Mouse (Mus musculus) hindbrain, embryonic 14.5 days (tissue): Measurements from ENCODE around the gene Zfp966. TPM values are rescaled to one million over a fixed set of nuclear protein-coding genes. Genes with fewer than 3 reads are reported as not detected.
"Not testable (repeated sequence)": the region's sequence is repeated elsewhere in the genome, so short reads cannot be mapped to it uniquely, and the experiment has no call there.

Experiments used
- ATAC-seq: fragments of 200-750 bp; cut with Nextera tagmentation; 2 replicates; pipeline ENCODE4 v1.8.0; 2017; ENCODE audit warnings: moderate number of reproducible peaks, mild to moderate bottlenecking, moderate TSS enrichment, moderate library complexity; ENCODE audit not compliant: low FRiP score
- DNase-seq: peaks from one replicate; pipeline ENCODE4 v3.0.0-alpha.2; 2015; ENCODE audit warnings: low spot score
- H3K27ac ChIP-seq: fragments of 300-500 bp; sonication (generic); 2 replicates; pipeline ENCODE4 v1.5.1; 2014; ENCODE audit warnings: mild to moderate bottlenecking, moderate library complexity
- H3K27me3 ChIP-seq: fragments of 300-500 bp; sonication (generic); 2 replicates; pipeline ENCODE4 v1.6.1; 2014; ENCODE audit warnings: mild to moderate bottlenecking, low read length, mixed read lengths; ENCODE audit not compliant: control insufficient read depth, insufficient read depth
- H3K36me3 ChIP-seq: fragments of 300-500 bp; sonication (generic); replicated peaks from 2 replicates; pipeline ENCODE4 v1.6.1; 2014; ENCODE audit not compliant: control insufficient read depth, insufficient read depth
- H3K4me1 ChIP-seq: fragments of 300-500 bp; sonication (generic); replicated peaks from 2 replicates; pipeline ENCODE4 v1.6.1; 2014; ENCODE audit warnings: antibody characterized with exemption, low read length, mixed read lengths; ENCODE audit not compliant: control insufficient read depth, insufficient read depth
- H3K4me2 ChIP-seq: fragments of 300-500 bp; sonication (generic); replicated peaks from 2 replicates; pipeline ENCODE4 v1.6.1; 2014; ENCODE audit warnings: mild to moderate bottlenecking, moderate library complexity
- H3K4me3 ChIP-seq: fragments of 300-500 bp; sonication (generic); replicated peaks from 2 replicates; pipeline ENCODE4 v1.5.1; 2014; ENCODE audit warnings: mild to moderate bottlenecking, low read length
- H3K9ac ChIP-seq: fragments of 300-500 bp; sonication (generic); 2 replicates; pipeline ENCODE4 v1.6.1; 2014
- H3K9me3 ChIP-seq: fragments of 300-500 bp; sonication (generic); 2 replicates; pipeline ENCODE4 v1.6.1; 2016; ENCODE audit warnings: low read length; ENCODE audit not compliant: control insufficient read depth
- WGBS: fragments of 180-500 bp; shearing (Covaris S2); extraction: QIAGEN DNeasy Blood & Tissue Kit; methylation state at CpG from one replicate; pipeline ENCODE4 v1.1.7; 2014; 5-methylcytosine and 5-hydroxymethylcytosine counted together
- polyA plus RNA-seq: library from polyadenylated mRNA; unstranded; fragments of >200 nt; fragmentation: Nextera tagmentation; extraction: Ambion mirVana; gene quantifications from 2 replicates; pipeline ENCODE4 v1.2.1, GENCODE M21; 2014

The Zfp966 gene
- 2.3 and 3.2 TPM in 2 replicates for polyA plus RNA-seq

DNA sequence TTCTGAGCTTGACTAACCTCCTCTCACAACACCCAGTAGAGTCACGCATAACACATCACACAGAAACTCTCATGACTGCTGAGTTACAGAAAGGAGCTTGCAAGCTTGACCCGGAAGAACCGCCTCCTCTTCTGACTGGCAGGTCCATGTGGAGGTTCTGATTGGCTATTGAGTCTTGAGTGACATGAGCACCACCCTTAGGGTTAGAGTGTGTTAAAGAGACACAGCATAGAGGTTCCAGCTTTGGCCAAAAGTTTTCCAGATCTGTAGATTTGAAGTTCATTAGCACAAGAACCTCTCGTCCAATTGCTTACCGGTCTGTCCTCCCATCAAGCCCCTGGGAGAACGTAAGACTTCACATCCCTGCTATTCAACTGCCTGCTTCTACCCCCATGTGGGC is at the start of gene Zfp966:
Gene Zfp966, minus strand, starts transcription at position 101 of the 400 bp plus-strand sequence.
- not testable (repeated sequence) for H3K4me2 ChIP-seq, H3K9ac ChIP-seq, DNase-seq, H3K27me3 ChIP-seq, H3K9me3 ChIP-seq, H3K4me3 ChIP-seq, ATAC-seq, H3K36me3 ChIP-seq, H3K4me1 ChIP-seq, H3K27ac ChIP-seq
- no CpG with 5 or more reads among the region's 6 CpGs for WGBS

DNA sequence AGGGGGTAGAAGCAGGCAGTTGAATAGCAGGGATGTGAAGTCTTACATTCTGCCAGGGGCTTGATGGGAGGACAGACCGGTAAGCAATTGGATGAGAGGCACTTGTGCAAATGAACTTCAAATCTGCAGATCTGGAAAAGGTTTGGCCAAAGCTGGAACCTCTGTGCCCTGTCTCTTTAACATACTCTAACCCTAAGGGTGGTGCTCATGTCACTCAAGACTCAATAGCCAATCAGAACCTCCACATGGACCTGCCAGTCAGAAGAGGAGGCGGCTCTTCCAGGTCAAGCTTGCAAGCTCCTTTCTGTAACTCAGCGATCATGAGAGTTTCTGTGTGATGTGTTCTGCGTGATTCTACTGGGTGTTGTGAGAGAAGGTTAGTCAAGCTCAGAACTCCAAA is 34.1 kb upstream of the Zfp966 start, which contains the start of gene Gm2026:
Gene Gm2026, plus strand, starts transcription at position 301 of the 400 bp plus-strand sequence.
- not testable (repeated sequence) for H3K4me1 ChIP-seq, DNase-seq, H3K4me3 ChIP-seq, H3K27me3 ChIP-seq, ATAC-seq, H3K4me2 ChIP-seq, H3K9ac ChIP-seq, H3K27ac ChIP-seq, H3K9me3 ChIP-seq, H3K36me3 ChIP-seq
- WGBS = no CpG with 5 or more reads among the region's 4 CpGs

DNA sequence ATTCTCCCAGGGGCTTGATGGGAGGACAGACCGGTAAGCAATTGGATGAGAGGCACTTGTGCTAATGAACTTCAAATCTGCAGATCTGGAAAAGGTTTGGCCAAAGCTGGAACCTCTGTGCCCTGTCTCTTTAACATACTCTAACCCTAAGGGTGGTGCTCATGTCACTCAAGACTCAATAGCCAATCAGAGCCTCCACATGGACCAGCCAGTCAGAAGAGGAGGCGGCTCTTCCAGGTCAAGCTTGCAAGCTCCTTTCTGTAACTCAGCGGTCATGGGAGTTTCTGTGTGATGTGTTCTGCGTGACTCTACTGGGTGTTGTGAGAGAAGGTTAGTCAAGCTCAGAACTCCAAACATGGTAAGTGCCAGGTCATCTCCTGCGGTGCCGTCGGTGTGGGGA is 61.9 kb downstream of the Zfp966 start, which contains the start of gene Gm6710:
Gene Gm6710, plus strand, starts transcription at position 196 of the 400 bp plus-strand sequence.
- WGBS = no CpG with 5 or more reads among the region's 7 CpGs
- H3K4me3 ChIP-seq, H3K4me2 ChIP-seq, ATAC-seq, H3K27ac ChIP-seq, DNase-seq, H3K9ac ChIP-seq, H3K36me3 ChIP-seq, H3K4me1 ChIP-seq, H3K9me3 ChIP-seq, H3K27me3 ChIP-seq: not testable (repeated sequence)

Other genes with a start within 250 kb of the Zfp966 start
- 4.8 and 11.9 TPM in 2 replicates for gene Zfp969, start 227.5 kb downstream of the Zfp966 start, polyA plus RNA-seq
- gene Gm2007, start 189.6 kb downstream of the Zfp966 start, polyA plus RNA-seq = not detected in 2 replicates
- gene Gm14288, start 130.0 kb downstream of the Zfp966 start, polyA plus RNA-seq = 3.5 and 7.0 TPM in 2 replicates
- gene Gm6710, start 61.9 kb downstream of the Zfp966 start, polyA plus RNA-seq = 30.1 and 32.3 TPM in 2 replicates
- 26.1 and 30.0 TPM in 2 replicates for gene Gm2026, start 34.2 kb upstream of the Zfp966 start, polyA plus RNA-seq
- gene Gm2004, start 218.7 kb upstream of the Zfp966 start, polyA plus RNA-seq = 0.67 and 0.89 TPM in 2 replicates